ENCODE assay signal across 9 mouse cellular contexts in the genomic region with DNA sequence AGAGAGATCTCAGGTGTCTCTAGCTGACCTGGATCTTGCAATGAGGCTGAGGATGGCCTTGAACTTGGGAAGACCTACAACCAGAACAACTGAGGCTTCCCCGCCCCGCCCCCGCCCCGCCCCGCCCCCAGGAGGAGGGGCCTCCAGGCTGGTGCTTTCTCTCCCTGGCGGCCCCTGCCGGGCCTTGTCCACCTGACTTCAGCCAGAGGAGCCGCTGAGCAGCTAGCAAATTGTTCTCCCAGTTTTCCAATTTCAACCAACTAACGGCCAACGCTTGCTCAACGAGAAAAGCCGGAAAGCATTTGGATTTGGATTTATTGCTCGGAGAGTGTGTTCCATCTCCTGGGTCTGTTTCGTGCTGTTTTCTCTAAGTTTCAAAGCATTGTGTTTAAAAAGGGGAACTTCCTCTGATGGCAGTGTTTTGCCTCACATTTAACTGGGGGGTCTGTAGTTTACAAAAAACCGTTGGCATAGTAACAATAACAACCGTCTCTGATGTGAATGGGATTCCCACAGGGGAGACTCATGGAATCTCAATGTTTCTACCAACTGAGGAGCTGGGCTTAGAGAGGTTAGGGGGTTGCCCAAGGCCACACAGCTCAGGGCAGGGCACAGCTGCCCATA. TPM values are rescaled to one million over a fixed set of nuclear protein-coding genes. Genes with fewer than 3 reads are reported as not detected.
DNase-seq lines count a peak whose midpoint lies in the region; ATAC-seq and TF ChIP-seq lines count a peak whose summit lies in the region.
"Had no signal": no experiment of that assay in that cellular context is flagged by ENCODE, and none has a peak within 500 bp of the region (broad histone marks: within the 10 kb centered on the region; RNA-seq: fewer than 3 reads in every experiment).

No protein-coding gene starts in this region.

- no peaks in the 10 kb centered on the region for H3K36me3 ChIP-seq in kidney, embryonic 14.5 days (ENCODE audit: control insufficient read depth, insufficient read depth, low read length)
- H3K36me3 ChIP-seq in midbrain, embryonic 11.5 days (ENCODE audit: control insufficient read depth, insufficient read depth, low read length) = no peaks in the 10 kb centered on the region

- 19% methylated on average over 15 of the region's 16 CpGs for WGBS in kidney, embryonic 14.5 days
- WGBS in bone marrow, adult 2 months = 4% methylated on average over 15 of the region's 16 CpGs
- WGBS in midbrain, embryonic 11.5 days = 14% methylated on average over 15 of the region's 16 CpGs

- H3K27ac ChIP-seq in kidney, embryonic 14.5 days (ENCODE audit: low read depth, low read length) = no peak overlapping the region
- peak overlapping the region; percentile 67 for H3K27ac ChIP-seq in bone marrow, adult 2 months (ENCODE audit: control insufficient read depth, insufficient read depth, low read depth, low read length, poor library complexity)
- H3K27ac ChIP-seq in midbrain, embryonic 11.5 days (ENCODE audit: low read depth, low read length) = no peak overlapping the region

- no peak for TF ChIP-seq CTCF in bone marrow, adult 2 months (IDR thresholded peaks at IDR 0.05; ENCODE audit: control insufficient read depth, insufficient read depth, low read length)

- DNase-seq in kidney, postnatal 4 days = peak; percentile 42 to 61
- DNase-seq in midbrain, embryonic 11.5 days (ENCODE audit: low spot score, missing footprints) = peak; percentile 89
- no peak for DNase-seq in c-Kit-positive CD71-positive TER-119-positive erythroid progenitor cells, embryonic 14.5 days (ENCODE audit: low spot score)
- DNase-seq in frontal cortex, postnatal 10 days (ENCODE audit: low spot score in 2 of 2) = no peak
- DNase-seq in layer of hippocampus, adult 8-10 months (ENCODE audit: low spot score in 2 of 2) = no peak
- DNase-seq: lung, postnatal 10 days had no signal

- no peak for ATAC-seq in kidney, embryonic 14.5 days (ENCODE audit: low FRiP score, low TSS enrichment)
- ATAC-seq in hematopoietic stem cell, adult 5-6 weeks (replicated peaks in 1 of 2; ENCODE audit: insufficient read depth in 1 of 2, low FRiP score in 2 of 2, low TSS enrichment in 1 of 2, low read depth in 1 of 2, poor library complexity in 2 of 2, severe bottlenecking in 2 of 2) = peak; percentile 65 to 71
- no peak for ATAC-seq in midbrain, embryonic 11.5 days (ENCODE audit: low FRiP score)

- H3K9ac ChIP-seq in kidney, embryonic 14.5 days (ENCODE audit: low read depth, low read length) = no peak overlapping the region
- H3K9ac ChIP-seq in midbrain, embryonic 11.5 days (ENCODE audit: low read length) = peak overlapping the region; percentile 24; the same call in 1 of the 2 replicates

- peak; percentile 9; the same call in 1 of the 2 replicates for TF ChIP-seq POLR2A in bone marrow, adult 2 months (IDR thresholded peaks at IDR 0.05; ENCODE audit: borderline replicate concordance, control insufficient read depth, low read depth, low read length)

- H3K9me3 ChIP-seq in kidney, embryonic 14.5 days (ENCODE audit: control insufficient read depth, low read length) = no peaks in the 10 kb centered on the region
- H3K9me3 ChIP-seq in midbrain, embryonic 11.5 days (ENCODE audit: control insufficient read depth, low read length) = no peaks in the 10 kb centered on the region

- no peaks in the 10 kb centered on the region for H3K27me3 ChIP-seq in kidney, embryonic 14.5 days (ENCODE audit: control insufficient read depth, insufficient read depth, low read length)
- H3K27me3 ChIP-seq in midbrain, embryonic 11.5 days (ENCODE audit: control insufficient read depth, insufficient read depth, low read length) = no peaks in the 10 kb centered on the region

- no peak overlapping the region for H3K4me3 ChIP-seq in kidney, embryonic 14.5 days (ENCODE audit: low read length)
- no peak overlapping the region for H3K4me3 ChIP-seq in bone marrow, adult 2 months (replicated peaks; ENCODE audit: control insufficient read depth, low read depth, low read length)
- H3K4me3 ChIP-seq in midbrain, embryonic 11.5 days (ENCODE audit: low read depth, low read length) = no peak overlapping the region

- no peak overlapping the region for H3K4me2 ChIP-seq in kidney, embryonic 14.5 days (replicated peaks; ENCODE audit: low read depth, low read length)
- no peak overlapping the region for H3K4me2 ChIP-seq in midbrain, embryonic 11.5 days

- H3K4me1 ChIP-seq in kidney, embryonic 14.5 days (ENCODE audit: control insufficient read depth, insufficient read depth, low read length) = no peaks in the 10 kb centered on the region
- peaks cover 2% of the 10 kb centered on the region; the same call in 1 of the 2 replicates for H3K4me1 ChIP-seq in bone marrow, adult 2 months (ENCODE audit: control insufficient read depth, insufficient read depth, low read length)
- H3K4me1 ChIP-seq in midbrain, embryonic 11.5 days (ENCODE audit: control insufficient read depth, insufficient read depth, low read length) = peaks cover 6% of the 10 kb centered on the region

RNA-seq across cellular contexts. Expression of gene Selenon, which starts 5.8 kb away (rescaled TPM):
- polyA plus RNA-seq in kidney, embryonic 14.5 days (2014; fragmentation: Nextera tagmentation; extraction: Ambion mirVana) = 15.6 and 19.5 TPM in 2 replicates
- 7.1 and 8.4 TPM in 2 replicates for polyA plus RNA-seq in bone marrow, adult 2 months (2011; ENCODE audit: insufficient read depth, insufficient read length, low replicate concordance, missing spikeins)
- 8.2 and 9.2 TPM in 2 replicates for total RNA-seq in hematopoietic stem cell, adult 5-6 weeks (2017)
- polyA plus RNA-seq in midbrain, embryonic 11.5 days (2014; fragmentation: Nextera tagmentation; extraction: Ambion mirVana) = 19.1 and 24.6 TPM in 2 replicates
- total RNA-seq in layer of hippocampus, adult 8-10 months (2022) = 10 to 100 TPM; 18.4 to 22.8 (median 21.2) TPM

RNA-seq across cellular contexts. Expression of gene Mtfr1l, which starts 22.6 kb away (rescaled TPM):
- 114 and 130 TPM in 2 replicates for polyA plus RNA-seq in kidney, embryonic 14.5 days (2014; fragmentation: Nextera tagmentation; extraction: Ambion mirVana)
- 35.3 and 57.2 TPM in 2 replicates for polyA plus RNA-seq in bone marrow, adult 2 months (2011; ENCODE audit: insufficient read depth, insufficient read length, low replicate concordance, missing spikeins)
- total RNA-seq in hematopoietic stem cell, adult 5-6 weeks (2017) = 51.8 and 71.4 TPM in 2 replicates
- 132 and 140 TPM in 2 replicates for polyA plus RNA-seq in midbrain, embryonic 11.5 days (2014; fragmentation: Nextera tagmentation; extraction: Ambion mirVana)
- 10 to 100 TPM; 65.9 to 74.2 (median 67.9) TPM for total RNA-seq in layer of hippocampus, adult 8-10 months (2022)

RNA-seq across cellular contexts. Expression of gene Aunip, which starts 46.9 kb away (rescaled TPM):
- polyA plus RNA-seq in kidney, embryonic 14.5 days (2014; fragmentation: Nextera tagmentation; extraction: Ambion mirVana) = 5.9 and 20.7 TPM in 2 replicates
- polyA plus RNA-seq in bone marrow, adult 2 months (2011; ENCODE audit: insufficient read depth, insufficient read length, low replicate concordance, missing spikeins) = 9.5 and 13.9 TPM in 2 replicates
- total RNA-seq in hematopoietic stem cell, adult 5-6 weeks (2017) = 15.8 and 34.0 TPM in 2 replicates
- 7.8 and 7.9 TPM in 2 replicates for polyA plus RNA-seq in midbrain, embryonic 11.5 days (2014; fragmentation: Nextera tagmentation; extraction: Ambion mirVana)
- under 1 TPM in 3 of 4 experiments, not detected in 1; 0.25 to 0.85 (median 0.33) TPM for total RNA-seq in layer of hippocampus, adult 8-10 months (2022)

Comparison
In these comparisons a context has a peak if more than half of its experiments do, and no peak if none do; other contexts are left out.
1. DNase-seq: peak in kidney, postnatal 4 days (2 of 2) and midbrain, embryonic 11.5 days (single experiment); none in c-Kit-positive CD71-positive TER-119-positive erythroid progenitor cells, embryonic 14.5 days (single experiment), frontal cortex, postnatal 10 days (0 of 2) and layer of hippocampus, adult 8-10 months (0 of 2).
2. ATAC-seq: peak in hematopoietic stem cell, adult 5-6 weeks (2 of 2); none in kidney, embryonic 14.5 days (single experiment) and midbrain, embryonic 11.5 days (single experiment).